18 mouse cellular contexts compared by ENCODE assay signal in genomic region chr2:148381076-148381475, GRCm38 (mm10). TPM values are rescaled to one million over a fixed set of nuclear protein-coding genes. Genes with fewer than 3 reads are reported as not detected.
"Had no signal": no experiment of that assay in that cellular context is flagged by ENCODE, and none has a peak within 500 bp of the region (broad histone marks: within the 10 kb centered on the region; RNA-seq: fewer than 3 reads in every experiment).

No protein-coding gene starts in this region.

- H3K36me3 ChIP-seq: neural tube, embryonic 13.5 days; neural tube, embryonic 15.5 days; stomach, embryonic 15.5 days had no signal

- H3K4me3 ChIP-seq: neural tube, embryonic 13.5 days; neural tube, embryonic 15.5 days; stomach, embryonic 15.5 days had no signal

- H3K9ac ChIP-seq: neural tube, embryonic 13.5 days; neural tube, embryonic 15.5 days; stomach, embryonic 15.5 days had no signal

- DNase-seq: retina, postnatal 1 day; right cerebral cortex, adult 18-20 months; right cerebral cortex, postnatal 14 days; right cerebral cortex, postnatal 25 days; right cerebral cortex, postnatal 4 days; spleen, adult 18-20 months; thymus, adult 18-20 months; thymus, adult 2 months; thymus, postnatal 14 days; thymus, postnatal 25 days; thymus, postnatal 36 days; thymus, postnatal 4 days had no signal

- H3K27ac ChIP-seq: neural tube, embryonic 13.5 days; neural tube, embryonic 15.5 days; stomach, embryonic 15.5 days; stomach, postnatal 0 days had no signal

- H3K4me2 ChIP-seq: neural tube, embryonic 13.5 days; neural tube, embryonic 15.5 days; stomach, embryonic 15.5 days had no signal

- H3K27me3 ChIP-seq: neural tube, embryonic 13.5 days; neural tube, embryonic 15.5 days; stomach, embryonic 15.5 days had no signal

- H3K4me1 ChIP-seq: neural tube, embryonic 13.5 days; neural tube, embryonic 15.5 days; stomach, embryonic 15.5 days had no signal

- H3K9me3 ChIP-seq: neural tube, embryonic 13.5 days; neural tube, embryonic 15.5 days; stomach, embryonic 15.5 days had no signal

RNA-seq across cellular contexts. Expression of gene Sstr4, which starts 14.1 kb away (rescaled TPM):
- polyA plus RNA-seq: testis, adult 2 months; thymus, postnatal 0 days had no signal
